Mouse (Mus musculus): ENCODE data around the gene Hoxd8. TPM values are rescaled to one million over a fixed set of nuclear protein-coding genes. Genes with fewer than 3 reads are reported as not detected.

Gene Hoxd8
- polyA plus RNA-seq, 1 experiment from 2014 or later = 23.1 TPM

DNA sequence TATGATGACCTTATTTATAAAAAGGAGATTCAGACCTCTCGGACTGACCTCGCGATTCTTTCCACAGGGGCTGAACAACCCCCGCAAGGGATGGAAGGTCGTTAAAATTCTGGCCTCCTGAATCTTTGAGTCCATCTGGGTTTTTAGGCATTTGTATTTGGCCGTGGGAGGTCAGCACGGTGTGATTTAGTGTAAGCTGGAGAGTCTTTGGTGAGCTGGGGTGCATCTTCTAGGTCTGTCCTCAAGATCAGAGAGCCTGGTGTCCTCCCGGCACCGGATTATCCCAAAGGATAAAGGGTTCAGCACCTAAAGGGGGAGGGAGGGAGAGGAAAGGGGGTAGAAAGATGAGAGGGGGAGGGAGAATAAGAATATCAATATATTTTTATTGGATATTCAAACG lies 1.1 kb upstream of the Hoxd8 start:
- WGBS = 6% methylated on average over 10 of the region's 10 CpGs
- peak; percentile 32 for DNase-seq (ENCODE audit: low spot score)

DNA sequence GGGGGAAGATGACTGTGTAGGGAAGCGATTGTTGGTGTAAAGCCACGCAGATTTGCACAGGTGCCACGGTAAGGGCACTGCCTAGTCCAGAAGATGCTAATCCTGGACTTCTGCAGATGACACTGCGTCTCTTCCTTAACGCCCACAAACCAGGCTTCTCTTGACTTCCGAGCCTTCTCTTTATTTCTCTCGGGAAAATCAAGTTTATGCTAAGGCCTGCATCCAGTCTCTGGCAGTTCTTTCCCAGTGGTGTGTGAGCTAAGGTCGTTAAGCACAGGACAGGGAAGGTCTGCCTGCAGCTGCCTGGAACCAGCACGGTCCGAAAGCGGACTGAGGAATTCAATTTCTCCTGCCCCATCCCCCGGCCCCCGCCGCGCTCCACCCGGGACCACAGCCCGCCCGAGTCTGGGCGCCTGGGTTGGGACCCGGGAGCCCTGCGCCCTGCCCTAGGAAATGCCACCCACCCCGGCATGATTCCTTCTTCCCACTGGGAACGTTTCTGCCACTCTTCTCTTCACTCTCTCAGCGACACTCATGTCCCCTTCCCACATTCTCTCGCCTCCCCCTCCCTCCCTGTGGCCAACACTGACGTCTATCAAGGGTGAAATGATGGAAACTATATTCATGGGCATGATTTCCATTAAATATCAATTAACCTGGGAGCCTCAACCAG lies 559 bp upstream of the Hoxd8 start:
- H3K9ac ChIP-seq (ENCODE audit: low read length) = peak overlapping the region; percentile 99
- ATAC-seq (ENCODE audit: insufficient read depth, low FRiP score, low TSS enrichment) = peak; percentile 8; the same call in 1 of the 2 replicates
- no peaks in the 10 kb centered on the region for H3K9me3 ChIP-seq (ENCODE audit: control insufficient read depth, low read length)
- WGBS = 2% methylated on average over 26 of the region's 26 CpGs
- H3K4me1 ChIP-seq (ENCODE audit: control insufficient read depth, insufficient read depth, low read length) = peaks cover 14% of the 10 kb centered on the region
- H3K27me3 ChIP-seq (ENCODE audit: control insufficient read depth, insufficient read depth, low read length) = peaks cover 44% of the 10 kb centered on the region
- peak overlapping the region; percentile 85 for H3K4me2 ChIP-seq (ENCODE audit: low read depth)
- H3K4me3 ChIP-seq (ENCODE audit: low read depth, low read length) = peak overlapping the region; percentile 83
- H3K36me3 ChIP-seq (ENCODE audit: control insufficient read depth, insufficient read depth, low read length) = no peaks in the 10 kb centered on the region
- H3K27ac ChIP-seq (ENCODE audit: low read depth, low read length) = peak overlapping the region; percentile 100
- peak; percentile 50 for DNase-seq (ENCODE audit: low spot score)

More for the DNA sequence above, 1.1 kb upstream of the Hoxd8 start:
- no peak for ATAC-seq (ENCODE audit: insufficient read depth, low FRiP score, low TSS enrichment)
- Histone ChIP-seq H3K9ac (ENCODE audit: low read length) (peak overlapping the region; percentile 99), H3K9me3 (ENCODE audit: control insufficient read depth, low read length) (no peaks in the 10 kb centered on the region), H3K27ac (ENCODE audit: low read depth, low read length) (peak overlapping the region; percentile 100), H3K36me3 (ENCODE audit: control insufficient read depth, insufficient read depth, low read length) (no peaks in the 10 kb centered on the region), H3K4me2 (ENCODE audit: low read depth) (peak overlapping the region; percentile 85), H3K4me3 (ENCODE audit: low read depth, low read length) (peak overlapping the region; percentile 83), H3K27me3 (ENCODE audit: control insufficient read depth, insufficient read depth, low read length) (peaks cover 43% of the 10 kb centered on the region), H3K4me1 (ENCODE audit: control insufficient read depth, insufficient read depth, low read length) (peaks cover 9% of the 10 kb centered on the region)

GRCm38 (mm10) chr2:74704999-74705466 lies 618 bp downstream of the Hoxd8 start:
- Histone ChIP-seq H3K4me2 (ENCODE audit: low read depth) (peak overlapping the region; percentile 85), H3K36me3 (ENCODE audit: control insufficient read depth, insufficient read depth, low read length) (no peaks in the 10 kb centered on the region), H3K9me3 (ENCODE audit: control insufficient read depth, low read length) (no peaks in the 10 kb centered on the region), H3K4me1 (ENCODE audit: control insufficient read depth, insufficient read depth, low read length) (peaks cover 17% of the 10 kb centered on the region), H3K27ac (ENCODE audit: low read depth, low read length) (peak overlapping the region; percentile 100), H3K9ac (ENCODE audit: low read length) (peak overlapping the region; percentile 99), H3K4me3 (ENCODE audit: low read depth, low read length) (peak overlapping the region; percentile 83), H3K27me3 (ENCODE audit: control insufficient read depth, insufficient read depth, low read length) (peaks cover 34% of the 10 kb centered on the region)
- WGBS = 0% methylated on average over 31 of the region's 66 CpGs
- peak; percentile 57 for DNase-seq (ENCODE audit: low spot score)
- ATAC-seq (ENCODE audit: insufficient read depth, low FRiP score, low TSS enrichment) = peak; percentile 33

DNA sequence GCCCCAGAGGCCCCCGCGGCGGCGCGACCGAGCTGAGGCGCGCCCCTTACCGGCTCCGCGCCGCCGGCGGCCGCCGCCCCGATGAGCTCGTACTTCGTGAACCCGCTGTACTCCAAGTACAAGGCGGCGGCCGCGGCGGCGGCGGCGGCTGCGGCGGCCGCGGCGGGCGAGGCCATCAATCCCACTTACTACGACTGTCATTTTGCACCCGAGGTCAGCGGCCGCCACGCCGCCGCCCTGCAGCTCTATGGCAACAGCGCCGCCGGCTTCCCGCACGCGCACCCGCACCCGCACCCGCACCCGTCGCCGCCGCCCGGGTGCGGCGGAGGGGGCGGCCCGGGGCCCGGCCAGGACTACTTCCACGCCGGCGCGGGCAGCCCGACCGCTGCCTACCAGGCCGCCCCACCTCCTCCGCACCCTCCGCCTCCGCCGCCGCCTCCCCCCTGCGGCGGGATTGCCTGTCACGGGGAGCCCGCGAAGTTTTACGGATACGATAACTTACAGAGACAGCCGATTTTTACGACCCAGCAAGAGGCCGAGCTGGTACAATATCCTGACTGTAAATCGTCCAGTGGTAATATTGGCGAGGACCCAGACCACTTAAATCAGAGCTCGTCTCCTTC lies 1.2 kb downstream of the Hoxd8 start:
- Histone ChIP-seq H3K27ac (ENCODE audit: low read depth, low read length) (peak overlapping the region; percentile 100), H3K9me3 (ENCODE audit: control insufficient read depth, low read length) (no peaks in the 10 kb centered on the region), H3K9ac (ENCODE audit: low read length) (peak overlapping the region; percentile 99), H3K4me2 (ENCODE audit: low read depth) (peak overlapping the region; percentile 85), H3K4me3 (ENCODE audit: low read depth, low read length) (peak overlapping the region; percentile 83), H3K36me3 (ENCODE audit: control insufficient read depth, insufficient read depth, low read length) (no peaks in the 10 kb centered on the region), H3K4me1 (ENCODE audit: control insufficient read depth, insufficient read depth, low read length) (peaks cover 20% of the 10 kb centered on the region), H3K27me3 (ENCODE audit: control insufficient read depth, insufficient read depth, low read length) (peaks cover 28% of the 10 kb centered on the region)
- WGBS = under 1% methylated on average over 55 of the region's 85 CpGs
- peak; percentile 81 for DNase-seq (ENCODE audit: low spot score)
- ATAC-seq (ENCODE audit: insufficient read depth, low FRiP score, low TSS enrichment) = peak; percentile 69

- H3K9ac ChIP-seq (ENCODE audit: low read length) = peak overlapping the region; percentile 99
- no peaks in the 10 kb centered on the region for H3K9me3 ChIP-seq (ENCODE audit: control insufficient read depth, low read length)
- peak overlapping the region; percentile 83 for H3K4me3 ChIP-seq (ENCODE audit: low read depth, low read length)
- peak overlapping the region; percentile 100 for H3K27ac ChIP-seq (ENCODE audit: low read depth, low read length)
- H3K4me2 ChIP-seq (ENCODE audit: low read depth) = peak overlapping the region; percentile 85
- H3K36me3 ChIP-seq (ENCODE audit: control insufficient read depth, insufficient read depth, low read length) = no peaks in the 10 kb centered on the region
- WGBS = 1% methylated on average over 13 of the region's 13 CpGs
- H3K4me1 ChIP-seq (ENCODE audit: control insufficient read depth, insufficient read depth, low read length) = peaks cover 24% of the 10 kb centered on the region
- peak; percentile 22 for DNase-seq (ENCODE audit: low spot score)
- peaks cover 20% of the 10 kb centered on the region for H3K27me3 ChIP-seq (ENCODE audit: control insufficient read depth, insufficient read depth, low read length)
- ATAC-seq (ENCODE audit: insufficient read depth, low FRiP score, low TSS enrichment) = no peak
These were observed 2.1 kb downstream of the Hoxd8 start for GRCm38 (mm10) chr2:74706393-74706960.

- Histone ChIP-seq H3K27me3 (ENCODE audit: control insufficient read depth, insufficient read depth, low read length) (peaks cover 20% of the 10 kb centered on the region), H3K4me3 (ENCODE audit: low read depth, low read length) (peak overlapping the region; percentile 83), H3K9me3 (ENCODE audit: control insufficient read depth, low read length) (no peaks in the 10 kb centered on the region), H3K36me3 (ENCODE audit: control insufficient read depth, insufficient read depth, low read length) (no peaks in the 10 kb centered on the region), H3K4me1 (ENCODE audit: control insufficient read depth, insufficient read depth, low read length) (peaks cover 24% of the 10 kb centered on the region), H3K27ac (ENCODE audit: low read depth, low read length) (peak overlapping the region; percentile 58; the same call in 1 of the 2 replicates), H3K4me2 (ENCODE audit: low read depth) (peak overlapping the region; percentile 85), H3K9ac (ENCODE audit: low read length) (peak overlapping the region; percentile 69)
- 8% methylated on average over 7 of the region's 7 CpGs for WGBS
- no peak for DNase-seq (ENCODE audit: low spot score)
- no peak for ATAC-seq (ENCODE audit: insufficient read depth, low FRiP score, low TSS enrichment)
These were observed 3.2 kb downstream of the Hoxd8 start for GRCm38 (mm10) chr2:74707599-74707998.

GRCm38 (mm10) chr2:74708676-74709075 lies 4.3 kb downstream of the Hoxd8 start:
- peaks cover 17% of the 10 kb centered on the region for H3K27me3 ChIP-seq (ENCODE audit: control insufficient read depth, insufficient read depth, low read length)
- no peaks in the 10 kb centered on the region for H3K36me3 ChIP-seq (ENCODE audit: control insufficient read depth, insufficient read depth, low read length)
- H3K9ac ChIP-seq (ENCODE audit: low read length) = peak overlapping the region; percentile 44
- H3K4me2 ChIP-seq (ENCODE audit: low read depth) = peak overlapping the region; percentile 85
- H3K4me3 ChIP-seq (ENCODE audit: low read depth, low read length) = peak overlapping the region; percentile 19
- H3K27ac ChIP-seq (ENCODE audit: low read depth, low read length) = peak overlapping the region; percentile 35
- no peaks in the 10 kb centered on the region for H3K9me3 ChIP-seq (ENCODE audit: control insufficient read depth, low read length)
- ATAC-seq (ENCODE audit: insufficient read depth, low FRiP score, low TSS enrichment) = no peak
- peak; percentile 24 for DNase-seq (ENCODE audit: low spot score)
- WGBS = 15% methylated on average over 4 of the region's 4 CpGs
- peaks cover 24% of the 10 kb centered on the region for H3K4me1 ChIP-seq (ENCODE audit: control insufficient read depth, insufficient read depth, low read length)

DNA sequence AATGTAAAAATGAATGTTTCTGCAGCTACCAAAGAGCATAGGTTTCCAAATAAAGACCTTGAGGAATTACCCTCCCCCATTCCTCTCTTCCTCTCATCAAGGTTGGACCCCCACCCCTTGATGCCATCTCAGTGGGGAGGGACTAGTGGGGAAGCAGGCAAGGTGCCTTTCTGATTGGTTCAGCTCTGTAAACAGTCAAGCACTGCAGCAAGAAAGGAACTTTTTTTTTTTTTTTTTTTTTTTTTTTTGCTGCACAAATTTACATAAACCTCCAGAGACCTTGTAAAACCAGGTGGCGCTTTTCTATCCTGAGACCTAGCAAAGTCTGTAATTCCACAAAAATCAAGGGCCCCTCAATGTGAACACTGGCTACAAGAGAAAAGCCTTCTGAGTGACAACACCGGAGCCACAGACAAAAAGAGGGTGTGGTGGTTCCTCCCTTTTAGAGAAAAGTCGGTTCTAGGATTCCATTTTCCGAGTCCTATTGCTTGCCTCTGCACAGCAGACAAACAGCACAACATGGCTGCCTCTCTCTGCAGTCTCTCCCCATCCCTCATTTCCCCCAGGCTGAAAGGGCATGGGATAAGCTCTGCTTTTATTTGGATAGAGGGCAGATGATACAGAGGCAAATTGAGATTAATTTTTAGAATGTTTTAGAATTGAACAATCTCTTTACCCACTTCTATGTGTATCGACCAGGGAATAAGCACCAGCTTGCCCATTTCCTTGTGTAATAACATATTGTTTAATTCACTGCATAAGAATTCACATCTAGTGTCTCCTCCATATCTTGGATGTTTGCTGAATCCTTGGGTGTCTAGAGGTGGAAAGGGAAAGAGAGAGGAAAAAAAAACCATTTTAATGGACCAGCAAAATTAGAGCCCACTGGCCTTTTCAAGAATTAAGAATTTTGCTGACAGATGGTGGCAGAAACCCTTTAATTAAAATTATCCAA lies 5.3 kb downstream of the Hoxd8 start:
- Histone ChIP-seq H3K4me2 (ENCODE audit: low read depth) (peak overlapping the region; percentile 85), H3K4me1 (ENCODE audit: control insufficient read depth, insufficient read depth, low read length) (peaks cover 20% of the 10 kb centered on the region), H3K27me3 (ENCODE audit: control insufficient read depth, insufficient read depth, low read length) (peaks cover 7% of the 10 kb centered on the region; the same call in 1 of the 2 replicates), H3K9ac (ENCODE audit: low read length) (0 out of 2 replicates have a peak overlapping the region, but pooled peaks have one; percentile 7), H3K9me3 (ENCODE audit: control insufficient read depth, low read length) (no peaks in the 10 kb centered on the region), H3K27ac (ENCODE audit: low read depth, low read length) (peak overlapping the region; percentile 100; the same call in 1 of the 2 replicates), H3K36me3 (ENCODE audit: control insufficient read depth, insufficient read depth, low read length) (no peaks in the 10 kb centered on the region), H3K4me3 (ENCODE audit: low read depth, low read length) (no peak overlapping the region; the same call in 1 of the 2 replicates)
- WGBS = 6% methylated on average over 5 of the region's 5 CpGs
- peak; percentile 21 for DNase-seq (ENCODE audit: low spot score)
- no peak for ATAC-seq (ENCODE audit: insufficient read depth, low FRiP score, low TSS enrichment)
